Mouse (Mus musculus) liver, postnatal 0 days (tissue): Measurements from ENCODE around the gene Rps6kb1. TPM values are rescaled to one million over a fixed set of nuclear protein-coding genes. Genes with fewer than 3 reads are reported as not detected.

ENCODE experiments used
- ATAC-seq: fragments of 200-750 bp; cut with Nextera tagmentation; 2 replicates; pipeline ENCODE4 v1.8.0; 2017; ENCODE audit warnings: mild to moderate bottlenecking, moderate library complexity
- DNase-seq: peaks from one replicate; pipeline ENCODE4 v3.0.0-alpha.2; 2016
- H3K27ac ChIP-seq: fragments of 300-500 bp; sonication (generic); 2 replicates; pipeline ENCODE4 v1.5.1; 2014; ENCODE audit warnings: antibody characterized with exemption, moderate library complexity, mild to moderate bottlenecking, low read depth
- H3K27me3 ChIP-seq: fragments of 300-500 bp; sonication (generic); 2 replicates; pipeline ENCODE4 v1.6.1; 2014; ENCODE audit warnings: low read length, control low read depth, mixed read lengths; ENCODE audit not compliant: insufficient read depth
- H3K36me3 ChIP-seq: fragments of 300-500 bp; sonication (generic); replicated peaks from 2 replicates; pipeline ENCODE4 v1.6.1; 2014; ENCODE audit warnings: mild to moderate bottlenecking, control low read depth, low read length, moderate library complexity, mixed read lengths; ENCODE audit not compliant: insufficient read depth
- H3K4me1 ChIP-seq: fragments of 300-500 bp; sonication (generic); 2 replicates; pipeline ENCODE4 v1.6.1; 2014; ENCODE audit warnings: antibody characterized with exemption, mild to moderate bottlenecking, control low read depth; ENCODE audit not compliant: insufficient read depth
- H3K4me2 ChIP-seq: fragments of 300-500 bp; sonication (generic); 2 replicates; pipeline ENCODE4 v1.6.1; 2014; ENCODE audit warnings: low read depth, mild to moderate bottlenecking, low read length, moderate library complexity, mixed read lengths
- H3K4me3 ChIP-seq: fragments of 300-500 bp; sonication (generic); 2 replicates; pipeline ENCODE4 v1.5.1; 2014; ENCODE audit warnings: low read depth, low read length
- H3K9ac ChIP-seq: fragments of 300-500 bp; sonication (generic); replicated peaks from 2 replicates; pipeline ENCODE4 v1.6.1; 2014; ENCODE audit warnings: mild to moderate bottlenecking, moderate library complexity
- H3K9me3 ChIP-seq: fragments of 300-500 bp; sonication (generic); 2 replicates; pipeline ENCODE4 v1.6.1; 2016; ENCODE audit warnings: mild to moderate bottlenecking, control low read depth, low read length, mixed read lengths
- CTCF ChIP-seq: sonication (generic); IDR thresholded peaks from 2 replicates; pipeline ENCODE4 v1.5.1; 2016; ENCODE audit warnings: antibody characterized with exemption, low read depth
- EP300 ChIP-seq: IDR thresholded peaks from 2 replicates; pipeline ENCODE4 v1.6.1; 2016; ENCODE audit warnings: antibody characterized with exemption, low read depth, mild to moderate bottlenecking
- WGBS: fragments of 180-500 bp; shearing (Covaris S2); extraction: QIAGEN DNeasy Blood & Tissue Kit; methylation state at CpG from one replicate; pipeline ENCODE4 v1.1.7; 2014; ENCODE audit not compliant: insufficient replicate concordance; 5-methylcytosine and 5-hydroxymethylcytosine counted together
- polyA plus RNA-seq: library from polyadenylated mRNA; unstranded; fragments of >200 nt; fragmentation: Nextera tagmentation; extraction: Ambion mirVana; gene quantifications from 2 replicates; pipeline ENCODE4 v1.2.1, GENCODE M21; 2015

Gene Rps6kb1
- polyA plus RNA-seq, 1 experiment from 2014 or later: 23.6 TPM

DNA sequence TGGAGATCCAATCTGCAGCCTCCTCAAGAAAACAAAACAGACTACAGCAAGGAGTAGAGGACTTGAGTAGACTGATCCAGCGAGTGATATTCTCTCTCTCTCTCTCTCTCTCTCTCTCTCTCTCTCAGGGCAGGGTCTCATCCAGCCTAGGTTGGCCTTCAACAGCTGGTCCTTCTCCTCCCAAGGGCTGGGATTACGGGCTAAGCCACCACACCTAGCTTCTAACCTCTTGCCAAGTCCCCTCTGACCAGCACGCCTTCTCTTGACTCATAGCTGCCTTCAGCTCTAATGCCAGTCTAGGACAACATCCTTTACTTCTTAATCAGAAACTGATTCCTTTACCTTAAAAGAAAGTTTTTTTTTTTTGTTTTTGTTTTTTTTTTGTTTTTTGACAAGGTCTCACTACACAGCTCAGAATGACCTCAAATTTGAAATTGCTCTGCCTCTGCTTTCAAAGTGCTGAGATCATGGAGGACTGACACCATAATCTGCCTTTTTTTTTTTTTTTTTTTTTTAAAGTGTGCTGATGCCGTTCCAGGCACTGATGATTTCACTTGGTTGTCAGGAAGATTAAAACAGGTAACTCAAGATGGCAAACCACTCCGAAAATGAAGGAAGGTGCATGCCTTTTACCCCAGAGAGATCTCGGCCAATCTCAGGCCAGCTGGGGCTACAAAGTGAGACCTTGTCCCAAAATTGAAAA, 33.7 kb upstream of the Rps6kb1 start:
- Histone ChIP-seq H3K27me3 (no peaks in the 10 kb centered on the region), H3K36me3 (no peaks in the 10 kb centered on the region), H3K9me3 (no peaks in the 10 kb centered on the region), H3K4me3 (no peak overlapping the region), H3K27ac (peak overlapping the region; percentile 90), H3K4me1 (peaks cover 59% of the 10 kb centered on the region), H3K4me2 (peak overlapping the region; percentile 20; the same call in 1 of the 2 replicates), H3K9ac (peak overlapping the region; percentile 28; the same call in 1 of the 2 replicates)
- 60% methylated on average over 6 of the region's 6 CpGs for WGBS
- no peak for ATAC-seq
- no peak for DNase-seq
- TF ChIP-seq EP300: no peak
- TF ChIP-seq CTCF: no peak

DNA sequence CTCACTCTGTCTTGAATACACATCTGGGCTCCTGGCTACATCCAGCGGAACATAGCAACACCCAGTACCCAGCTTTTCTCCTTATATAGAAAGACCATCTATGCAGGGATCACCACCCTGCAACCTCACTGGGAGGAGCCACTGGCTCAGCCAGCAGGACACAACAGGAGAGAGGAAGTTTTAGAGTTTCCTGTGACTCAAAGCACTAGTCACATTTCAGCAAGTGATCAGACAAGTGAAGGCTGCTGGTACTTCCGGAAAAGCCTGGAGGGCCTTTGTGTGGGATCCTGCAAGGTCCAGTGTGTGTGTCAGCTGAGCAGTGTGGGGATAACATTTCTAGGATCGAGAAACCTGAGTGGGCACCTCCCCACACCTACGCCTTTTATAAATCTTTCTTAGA, 32.6 kb upstream of the Rps6kb1 start:
- Histone ChIP-seq H3K27me3 (no peaks in the 10 kb centered on the region), H3K9me3 (no peaks in the 10 kb centered on the region), H3K27ac (peak overlapping the region; percentile 90), H3K4me2 (peak overlapping the region; percentile 36; the same call in 1 of the 2 replicates), H3K36me3 (no peaks in the 10 kb centered on the region), H3K4me3 (no peak overlapping the region), H3K9ac (peak overlapping the region; percentile 28; the same call in 1 of the 2 replicates), H3K4me1 (peaks cover 56% of the 10 kb centered on the region)
- peak; percentile 49; the same call in 1 of the 2 replicates for TF ChIP-seq EP300
- no peak for TF ChIP-seq CTCF
- DNase-seq: peak; percentile 40
- WGBS: 47% methylated on average over 4 of the region's 4 CpGs
- ATAC-seq: peak; percentile 4; the same call in 1 of the 2 replicates

GRCm38 (mm10) chr11:86575632-86576378, 31.2 kb upstream of the Rps6kb1 start:
- no peak for TF ChIP-seq CTCF
- no peak for TF ChIP-seq EP300
- WGBS: 79% methylated on average over 7 of the region's 7 CpGs
- Histone ChIP-seq H3K9ac (no peak overlapping the region), H3K4me1 (peaks cover 53% of the 10 kb centered on the region), H3K4me2 (no peak overlapping the region), H3K27me3 (no peaks in the 10 kb centered on the region), H3K9me3 (no peaks in the 10 kb centered on the region), H3K4me3 (no peak overlapping the region), H3K27ac (no peak overlapping the region), H3K36me3 (no peaks in the 10 kb centered on the region)
- no peak for DNase-seq
- no peak for ATAC-seq

GRCm38 (mm10) chr11:86574408-86574807, 29.8 kb upstream of the Rps6kb1 start:
- no peak for TF ChIP-seq EP300
- no peak for TF ChIP-seq CTCF
- Histone ChIP-seq H3K4me1 (peaks cover 40% of the 10 kb centered on the region), H3K4me3 (no peak overlapping the region), H3K27ac (peak overlapping the region; percentile 30; the same call in 1 of the 2 replicates), H3K9ac (no peak overlapping the region), H3K9me3 (no peaks in the 10 kb centered on the region), H3K27me3 (no peaks in the 10 kb centered on the region), H3K36me3 (no peaks in the 10 kb centered on the region), H3K4me2 (no peak overlapping the region)
- 49% methylated on average over 2 of the region's 2 CpGs for WGBS
- ATAC-seq (no peak), DNase-seq (no peak)

- DNase-seq (no peak), ATAC-seq (no peak)
- H3K4me2 ChIP-seq: no peak overlapping the region
- H3K27me3 ChIP-seq: no peaks in the 10 kb centered on the region
- no peaks in the 10 kb centered on the region for H3K9me3 ChIP-seq
- no peaks in the 10 kb centered on the region for H3K36me3 ChIP-seq
- no peak overlapping the region for H3K27ac ChIP-seq
- H3K4me1 ChIP-seq: peaks cover 34% of the 10 kb centered on the region
- 77% methylated on average over 6 of the region's 6 CpGs for WGBS
- TF ChIP-seq CTCF: no peak
- no peak for TF ChIP-seq EP300
- H3K9ac ChIP-seq: no peak overlapping the region
- no peak overlapping the region for H3K4me3 ChIP-seq
Measured at GRCm38 (mm10) chr11:86573646-86574231, 29.1 kb upstream of the Rps6kb1 start.

GRCm38 (mm10) chr11:86572623-86573022, 28.0 kb upstream of the Rps6kb1 start:
- no peaks in the 10 kb centered on the region for H3K36me3 ChIP-seq
- no peak for ATAC-seq
- no peaks in the 10 kb centered on the region for H3K9me3 ChIP-seq
- H3K27ac ChIP-seq: no peak overlapping the region
- 63% methylated on average over 2 of the region's 2 CpGs for WGBS
- no peak overlapping the region for H3K9ac ChIP-seq
- DNase-seq: no peak
- H3K4me2 ChIP-seq: no peak overlapping the region
- TF ChIP-seq EP300 (no peak), CTCF (no peak)
- H3K4me3 ChIP-seq: no peak overlapping the region
- peaks cover 24% of the 10 kb centered on the region for H3K4me1 ChIP-seq
- no peaks in the 10 kb centered on the region for H3K27me3 ChIP-seq
